Mouse (Mus musculus): Measurements from ENCODE around the gene Plpp7.

The Plpp7 gene

GRCm38 (mm10) chr2:32142368-32142767, 47.0 kb downstream of the Plpp7 start:
- DNase-seq: no peak

- DNase-seq: no peak
Observed at GRCm38 (mm10) chr2:32144633-32145032, 49.3 kb downstream of the Plpp7 start.

DNA sequence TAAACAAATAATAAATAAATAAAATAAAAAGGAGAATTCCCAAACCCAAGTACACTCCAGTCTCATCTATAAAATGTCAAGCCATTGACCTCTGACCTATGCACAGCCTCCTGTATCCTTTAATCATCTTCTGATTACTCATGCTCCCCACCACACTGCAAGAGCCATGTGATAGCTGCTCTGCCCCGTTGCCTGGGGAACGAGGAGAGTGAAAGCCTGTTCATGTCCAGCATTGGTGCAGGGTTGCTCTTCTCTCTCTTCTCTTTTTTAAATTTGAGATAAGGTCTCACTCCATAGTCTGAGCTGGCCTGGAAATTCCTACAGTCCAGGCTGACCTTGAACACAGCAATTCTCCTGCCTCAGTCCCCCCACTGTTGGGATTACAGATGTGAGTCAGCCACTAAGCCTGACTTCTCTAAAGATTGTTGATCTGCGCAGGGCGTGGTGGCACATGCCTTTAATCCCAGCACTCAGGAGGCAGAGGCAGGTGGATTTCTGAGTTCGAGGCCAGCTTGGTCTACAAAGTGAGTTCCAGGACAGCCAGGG, 51.4 kb downstream of the Plpp7 start:
- no peak for DNase-seq

DNA sequence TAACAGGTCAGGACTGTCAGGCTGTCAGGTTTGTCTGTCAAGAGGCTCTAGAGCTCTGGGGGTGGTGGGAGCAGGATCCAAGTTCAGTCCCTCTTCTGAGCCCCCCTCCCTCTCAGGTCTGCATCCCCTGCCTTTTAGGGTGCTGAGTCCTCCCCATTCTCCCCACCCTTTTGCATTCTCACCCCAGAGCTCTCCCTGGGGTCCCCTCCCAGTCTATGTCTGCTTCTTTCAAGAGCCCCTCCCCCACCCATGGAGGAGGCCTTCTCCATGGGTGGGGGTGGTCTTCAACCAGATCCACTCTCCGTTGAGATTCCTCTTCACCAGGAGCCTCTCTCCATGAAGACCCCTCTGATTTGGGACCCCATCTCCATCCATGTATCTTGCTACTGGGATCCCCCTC, 54.8 kb downstream of the Plpp7 start:
- no peak for DNase-seq

DNA sequence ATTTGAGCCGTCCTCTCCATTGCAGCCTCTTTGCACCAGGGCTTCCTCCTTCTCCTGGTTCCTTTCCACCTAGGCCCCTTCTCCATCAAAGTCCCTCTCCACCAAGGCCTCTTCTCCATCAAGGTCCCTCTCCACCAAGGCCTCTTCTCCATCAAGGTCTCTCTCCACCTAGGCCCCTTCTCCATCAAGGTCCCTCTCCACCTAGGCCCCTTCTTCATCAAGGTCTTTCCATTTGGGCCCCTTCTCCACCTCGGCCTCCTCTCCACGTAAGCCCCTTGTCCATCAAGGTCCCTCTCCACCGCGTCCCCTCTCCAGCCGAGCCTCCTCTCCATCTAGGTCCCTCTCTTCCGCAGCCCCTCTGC, 55.2 kb downstream of the Plpp7 start:
- DNase-seq: no peak

GRCm38 (mm10) chr2:32150924-32151659, 55.8 kb downstream of the Plpp7 start, which contains the start of gene Prrc2b:
Prrc2b (plus strand) TSS chr2:32151082.
- peak; percentile 70 for DNase-seq

DNA sequence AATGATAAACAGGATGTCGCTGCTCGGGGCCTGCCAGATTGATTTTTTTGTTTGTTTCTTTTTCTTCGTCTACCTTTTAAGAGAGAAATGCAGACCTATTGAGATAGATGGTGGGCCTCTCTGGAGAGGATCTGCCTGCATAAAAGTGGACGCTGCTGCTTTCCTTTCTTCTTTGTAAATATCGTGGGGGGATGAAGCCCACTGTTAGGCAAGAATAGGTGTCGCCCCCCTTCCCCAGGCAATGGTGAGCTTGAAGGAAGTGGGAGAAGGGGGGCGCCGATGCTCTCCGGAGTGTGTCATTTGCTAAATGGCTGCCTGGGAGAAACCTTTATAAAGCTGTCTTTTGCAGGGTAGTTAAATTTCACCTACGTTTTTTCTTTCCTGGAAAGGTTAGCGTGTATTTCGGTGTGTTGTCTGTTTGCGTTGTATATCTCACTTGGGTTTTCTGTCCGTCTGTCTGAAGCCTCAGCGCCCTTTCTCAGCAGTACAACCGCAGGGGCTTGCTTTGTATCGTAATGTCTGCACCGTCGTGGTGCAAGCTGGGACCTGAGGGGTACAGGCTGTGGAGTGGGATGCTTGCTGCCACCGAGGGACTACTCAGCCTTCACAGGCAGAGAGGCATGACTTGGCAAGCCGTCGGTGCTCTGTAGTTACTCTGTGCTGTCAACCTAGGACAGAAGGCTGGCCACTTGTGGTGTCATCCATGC, 56.5 kb downstream of the Plpp7 start:
- DNase-seq: no peak

GRCm38 (mm10) chr2:32152367-32153034, 57.2 kb downstream of the Plpp7 start:
- no peak for DNase-seq

DNA sequence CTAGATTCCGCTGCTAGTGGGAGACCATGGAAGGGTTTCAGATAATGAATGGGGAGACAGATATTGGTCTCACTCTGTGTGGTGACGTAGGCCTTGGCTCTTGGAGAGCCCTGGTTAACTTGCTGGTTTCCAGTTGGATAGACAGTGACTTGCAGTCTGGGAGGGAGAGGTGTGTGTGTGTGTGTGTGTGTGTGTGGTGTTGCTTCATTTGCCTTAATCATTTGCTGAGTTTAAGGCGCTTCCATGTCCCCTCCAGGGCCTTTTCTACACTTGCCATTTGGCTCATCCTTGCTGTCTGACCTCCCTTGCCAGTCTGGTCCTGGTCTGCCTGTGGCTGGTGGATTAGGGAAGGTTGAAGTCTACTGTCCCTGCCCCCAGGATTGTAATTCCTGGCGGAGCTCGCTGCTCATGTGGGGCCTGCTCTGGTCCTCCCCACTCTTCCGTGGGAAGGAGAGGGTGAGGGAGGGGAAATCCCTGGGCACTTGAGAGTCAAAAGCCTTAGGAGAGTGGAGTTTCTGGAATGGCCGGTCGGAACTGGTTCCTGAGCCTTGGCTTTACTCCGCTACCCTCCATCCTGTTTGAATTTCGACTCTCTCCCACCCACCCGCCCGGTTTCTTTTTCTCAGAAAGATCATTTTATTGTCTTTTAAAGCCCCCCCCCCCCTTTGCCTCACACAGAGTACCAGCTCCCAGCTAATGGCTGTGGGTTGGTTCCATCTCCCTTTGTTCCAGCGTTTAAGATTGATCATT, 57.9 kb downstream of the Plpp7 start:
- DNase-seq: no peak

- DNase-seq: no peak
Observed at GRCm38 (mm10) chr2:32153791-32154119, 58.4 kb downstream of the Plpp7 start.

DNA sequence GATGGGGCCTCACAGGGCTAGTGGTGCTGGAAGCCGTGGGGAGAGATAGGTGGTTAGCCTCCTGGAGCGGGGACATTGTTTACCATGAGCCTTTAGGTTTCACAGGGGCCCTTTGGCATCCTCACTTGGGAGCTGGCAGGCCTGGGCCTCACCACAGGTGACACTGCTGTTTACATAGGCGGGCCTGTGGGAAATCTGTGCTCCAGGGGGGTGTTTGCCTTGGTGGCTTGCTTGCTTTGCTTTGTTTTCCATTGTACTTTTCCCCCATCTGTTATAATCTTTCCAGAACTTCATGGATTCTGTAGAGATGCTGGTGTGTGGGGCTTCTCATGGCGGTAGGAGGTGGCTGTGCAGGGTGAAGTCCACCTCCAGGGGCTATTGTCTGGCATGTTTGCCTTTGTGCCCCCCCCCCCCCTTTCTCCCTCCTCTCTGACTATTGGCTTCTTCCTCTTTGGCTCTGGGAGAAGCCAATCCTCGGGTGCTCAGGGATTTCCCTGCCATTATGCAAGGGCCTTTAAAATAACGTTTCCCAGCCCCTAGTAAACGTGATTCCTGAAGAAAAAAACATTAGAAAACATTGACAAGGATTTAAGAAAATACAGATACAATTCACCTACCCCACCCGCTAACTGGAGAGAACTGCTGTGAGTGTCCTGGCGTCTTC, 59.1 kb downstream of the Plpp7 start:
- no peak for DNase-seq

DNA sequence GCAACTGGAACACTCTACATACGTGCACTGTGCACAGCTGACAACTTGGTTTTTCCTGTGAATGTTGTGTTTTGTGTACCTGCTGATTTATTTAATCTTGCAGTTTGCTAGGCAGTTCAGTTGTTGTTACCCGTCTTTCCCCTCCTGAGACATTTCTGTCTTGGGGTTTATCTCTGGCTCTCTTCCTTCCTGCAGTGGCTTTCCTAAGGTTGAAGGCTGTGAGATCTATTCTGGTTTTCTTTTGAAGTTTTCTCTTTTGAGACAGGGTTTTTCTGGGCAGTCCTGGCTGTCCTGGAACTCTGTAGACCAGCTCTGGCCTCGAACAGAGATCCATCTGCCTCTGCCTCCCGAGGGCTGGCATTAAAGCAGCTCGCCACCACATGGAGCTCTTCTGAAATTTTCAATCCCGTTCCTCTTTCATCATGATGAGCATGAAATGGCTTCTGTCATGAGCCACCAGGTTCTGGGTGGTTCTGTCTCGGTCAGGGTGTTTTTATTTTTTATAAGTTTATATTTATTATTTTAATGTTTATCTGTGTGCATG, 59.7 kb downstream of the Plpp7 start:
- no peak for DNase-seq

GRCm38 (mm10) chr2:32155614-32156013, 60.3 kb downstream of the Plpp7 start:
- no peak for DNase-seq

GRCm38 (mm10) chr2:32156645-32157044, 61.3 kb downstream of the Plpp7 start:
- DNase-seq: no peak

DNA sequence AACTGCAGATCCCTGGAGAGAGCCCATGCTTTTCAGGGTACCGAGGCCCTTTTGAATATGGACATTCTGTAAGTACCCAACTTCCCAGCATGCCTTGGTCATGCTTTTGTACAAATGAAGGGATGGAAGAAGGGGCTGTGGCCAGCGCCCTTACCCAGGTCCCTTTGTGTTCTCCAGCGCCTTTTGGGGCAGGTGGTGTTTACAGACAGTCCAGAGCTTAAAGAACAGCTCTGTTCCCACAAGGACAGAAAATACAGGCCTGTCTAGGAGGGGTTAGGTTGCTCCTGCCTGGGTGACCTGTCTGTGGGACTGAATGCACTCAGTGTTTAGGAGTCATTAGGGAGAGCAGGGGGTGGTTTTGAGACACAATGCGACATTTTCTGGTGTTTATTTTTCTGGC, 62.0 kb downstream of the Plpp7 start:
- DNase-seq: no peak

DNA sequence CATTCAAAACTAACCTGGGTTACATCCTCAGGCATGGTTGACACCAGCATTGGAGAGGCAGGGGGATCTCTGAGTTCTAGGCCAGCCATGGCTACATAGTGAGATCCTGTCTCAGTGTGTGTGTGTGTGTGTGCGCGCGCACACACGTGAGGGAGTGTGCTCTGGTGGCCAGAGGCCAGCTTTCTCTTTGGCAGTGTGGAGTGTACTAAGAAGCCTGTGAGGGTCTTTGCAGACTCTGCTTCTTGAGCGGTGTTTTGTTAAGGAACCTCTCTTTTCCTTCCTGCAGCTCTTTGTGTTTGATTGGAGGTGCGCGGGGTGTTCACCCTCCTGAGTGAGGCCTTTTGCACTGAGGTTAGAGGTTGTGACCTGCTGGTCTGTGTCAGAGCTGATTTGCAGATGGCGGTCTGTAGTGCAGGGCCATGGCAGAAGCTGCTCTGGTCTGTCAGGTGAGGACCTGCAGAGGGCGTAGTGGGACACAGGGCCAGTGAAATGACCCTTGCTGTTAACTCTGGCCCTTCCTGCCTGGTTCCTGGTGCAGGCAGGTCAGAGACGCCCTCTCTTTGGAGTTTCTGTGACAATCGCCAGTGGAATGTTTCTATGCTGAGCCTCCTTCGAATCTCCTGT, 63.4 kb downstream of the Plpp7 start:
- DNase-seq: no peak

All from right cerebral cortex, postnatal 14 days (tissue).